Mouse (Mus musculus) liver, postnatal 0 days (tissue): ENCODE data around the gene Lrrfip1. TPM values are rescaled to one million over a fixed set of nuclear protein-coding genes. Genes with fewer than 3 reads are reported as not detected.

Source experiments
- ATAC-seq: fragments of 200-750 bp; cut with Nextera tagmentation; 2 replicates; pipeline ENCODE4 v1.8.0; 2017; ENCODE audit warnings: mild to moderate bottlenecking, moderate library complexity
- DNase-seq: peaks from one replicate; pipeline ENCODE4 v3.0.0-alpha.2; 2016
- H3K27ac ChIP-seq: fragments of 300-500 bp; sonication (generic); 2 replicates; pipeline ENCODE4 v1.5.1; 2014; ENCODE audit warnings: antibody characterized with exemption, moderate library complexity, mild to moderate bottlenecking, low read depth
- H3K27me3 ChIP-seq: fragments of 300-500 bp; sonication (generic); 2 replicates; pipeline ENCODE4 v1.6.1; 2014; ENCODE audit warnings: low read length, control low read depth, mixed read lengths; ENCODE audit not compliant: insufficient read depth
- H3K36me3 ChIP-seq: fragments of 300-500 bp; sonication (generic); replicated peaks from 2 replicates; pipeline ENCODE4 v1.6.1; 2014; ENCODE audit warnings: mild to moderate bottlenecking, control low read depth, low read length, moderate library complexity, mixed read lengths; ENCODE audit not compliant: insufficient read depth
- H3K4me1 ChIP-seq: fragments of 300-500 bp; sonication (generic); 2 replicates; pipeline ENCODE4 v1.6.1; 2014; ENCODE audit warnings: antibody characterized with exemption, mild to moderate bottlenecking, control low read depth; ENCODE audit not compliant: insufficient read depth
- H3K4me2 ChIP-seq: fragments of 300-500 bp; sonication (generic); 2 replicates; pipeline ENCODE4 v1.6.1; 2014; ENCODE audit warnings: low read depth, mild to moderate bottlenecking, low read length, moderate library complexity, mixed read lengths
- H3K4me3 ChIP-seq: fragments of 300-500 bp; sonication (generic); 2 replicates; pipeline ENCODE4 v1.5.1; 2014; ENCODE audit warnings: low read depth, low read length
- H3K9ac ChIP-seq: fragments of 300-500 bp; sonication (generic); replicated peaks from 2 replicates; pipeline ENCODE4 v1.6.1; 2014; ENCODE audit warnings: mild to moderate bottlenecking, moderate library complexity
- H3K9me3 ChIP-seq: fragments of 300-500 bp; sonication (generic); 2 replicates; pipeline ENCODE4 v1.6.1; 2016; ENCODE audit warnings: mild to moderate bottlenecking, control low read depth, low read length, mixed read lengths
- CTCF ChIP-seq: sonication (generic); IDR thresholded peaks from 2 replicates; pipeline ENCODE4 v1.5.1; 2016; ENCODE audit warnings: antibody characterized with exemption, low read depth
- EP300 ChIP-seq: IDR thresholded peaks from 2 replicates; pipeline ENCODE4 v1.6.1; 2016; ENCODE audit warnings: antibody characterized with exemption, low read depth, mild to moderate bottlenecking
- WGBS: fragments of 180-500 bp; shearing (Covaris S2); extraction: QIAGEN DNeasy Blood & Tissue Kit; methylation state at CpG from one replicate; pipeline ENCODE4 v1.1.7; 2014; ENCODE audit not compliant: insufficient replicate concordance; 5-methylcytosine and 5-hydroxymethylcytosine counted together
- polyA plus RNA-seq: library from polyadenylated mRNA; unstranded; fragments of >200 nt; fragmentation: Nextera tagmentation; extraction: Ambion mirVana; gene quantifications from 2 replicates; pipeline ENCODE4 v1.2.1, GENCODE M21; 2015

Gene Lrrfip1
- polyA plus RNA-seq, 1 experiment from 2014 or later = 21.9 TPM

DNA sequence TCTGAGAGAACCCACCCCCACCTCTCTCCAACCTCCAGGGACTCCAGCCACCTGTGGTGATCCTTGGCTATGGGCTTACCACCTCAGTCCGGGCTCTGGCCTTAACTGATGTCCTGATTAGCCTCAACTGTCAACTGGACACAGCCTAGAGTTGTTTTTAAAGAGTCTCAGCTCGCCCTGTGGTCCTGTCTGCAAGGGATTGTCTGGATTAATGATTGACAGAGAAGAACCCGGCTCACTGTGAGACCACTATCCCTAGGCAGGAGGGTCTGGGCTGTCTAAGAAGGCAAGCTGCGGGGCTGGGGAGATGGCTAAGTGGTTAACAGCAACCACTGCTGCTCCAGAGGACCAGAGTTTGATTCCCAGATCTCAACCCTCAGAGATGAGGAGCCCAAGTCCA is 36.0 kb upstream of the Lrrfip1 start:
- DNase-seq (no peak), ATAC-seq (peak; percentile 51; the same call in 1 of the 2 replicates)
- no peaks in the 10 kb centered on the region for H3K9me3 ChIP-seq
- H3K27me3 ChIP-seq = no peaks in the 10 kb centered on the region
- TF ChIP-seq CTCF = no peak
- no peak for TF ChIP-seq EP300
- no peak overlapping the region for H3K27ac ChIP-seq
- no peak overlapping the region for H3K9ac ChIP-seq
- peaks cover 12% of the 10 kb centered on the region for H3K4me1 ChIP-seq
- H3K36me3 ChIP-seq = no peaks in the 10 kb centered on the region
- WGBS = 36% methylated on average over 4 of the region's 4 CpGs
- no peak overlapping the region for H3K4me2 ChIP-seq
- H3K4me3 ChIP-seq = no peak overlapping the region

DNA sequence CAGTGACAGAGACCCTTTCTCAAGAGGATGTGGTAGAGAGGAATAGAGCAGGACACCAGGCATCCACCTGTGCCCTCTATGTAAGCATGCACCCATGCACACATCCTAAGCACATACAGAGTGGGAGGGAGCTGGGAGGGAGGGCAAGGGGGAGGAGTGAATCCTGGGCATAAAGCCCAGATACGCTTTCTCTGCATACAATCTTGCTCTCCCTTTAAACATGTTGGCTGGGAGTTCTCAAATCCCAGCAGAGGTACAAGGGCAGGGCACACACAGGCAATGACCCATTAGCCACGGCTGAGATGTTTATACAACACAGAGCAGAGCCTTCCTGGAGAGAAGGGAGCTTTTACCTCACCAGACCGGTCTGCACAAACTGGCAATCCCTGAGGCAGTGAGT is 35.5 kb upstream of the Lrrfip1 start:
- no peaks in the 10 kb centered on the region for H3K36me3 ChIP-seq
- no peak overlapping the region for H3K4me2 ChIP-seq
- H3K9me3 ChIP-seq = no peaks in the 10 kb centered on the region
- peaks cover 14% of the 10 kb centered on the region for H3K4me1 ChIP-seq
- peak; percentile 61 for DNase-seq
- no peaks in the 10 kb centered on the region for H3K27me3 ChIP-seq
- ATAC-seq = peak; percentile 86
- H3K4me3 ChIP-seq = no peak overlapping the region
- TF ChIP-seq EP300 (no peak), CTCF (no peak)
- 0 out of 2 replicates have a peak overlapping the region, but pooled peaks have one; percentile 11 for H3K27ac ChIP-seq
- no peak overlapping the region for H3K9ac ChIP-seq
- WGBS = 39% methylated on average over 3 of the region's 3 CpGs

DNA sequence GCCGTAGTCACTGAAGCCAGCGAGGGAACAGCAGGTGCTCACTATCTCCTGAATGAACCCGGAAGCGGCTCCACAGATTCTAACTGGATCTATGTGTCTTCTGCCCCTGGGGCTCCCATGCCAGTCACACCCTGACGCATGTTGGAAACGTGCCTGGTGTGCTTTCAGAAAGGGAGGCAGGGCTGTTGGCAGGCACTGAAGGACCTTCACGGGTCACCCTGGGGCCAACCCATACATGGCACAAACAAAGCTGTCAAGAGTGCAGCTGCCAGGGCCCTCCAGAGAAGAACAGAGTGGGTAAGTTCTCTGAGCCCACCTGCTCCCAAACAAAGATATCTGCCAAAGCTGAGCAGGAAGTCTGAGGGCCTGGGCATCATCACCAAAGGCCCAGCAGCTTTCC is 31.0 kb upstream of the Lrrfip1 start:
- 66% methylated on average over 7 of the region's 7 CpGs for WGBS
- ATAC-seq = no peak

DNA sequence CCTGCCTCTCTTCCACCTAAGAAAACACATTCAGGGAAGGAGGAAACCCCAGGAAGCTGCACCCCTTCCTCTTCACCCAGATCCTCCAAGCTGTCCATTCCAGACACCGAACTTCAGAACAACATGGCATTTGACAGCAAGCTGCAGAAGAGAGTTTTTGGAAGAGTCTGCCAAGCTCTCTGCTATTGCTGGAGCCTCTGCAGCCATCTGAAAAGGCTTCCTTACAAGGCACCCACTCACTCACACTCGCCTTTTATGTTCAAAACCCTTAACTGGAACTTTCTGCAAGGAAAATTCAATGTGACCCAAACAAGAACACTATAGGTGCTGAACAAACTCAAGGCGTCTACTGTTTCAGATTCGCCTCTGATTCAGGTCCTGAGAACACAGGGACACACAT is 29.9 kb upstream of the Lrrfip1 start:
- DNase-seq = no peak
- H3K27me3 ChIP-seq = 0 out of 2 replicates have a peak, but pooled peaks cover 2% of the 10 kb centered on the region
- H3K4me1 ChIP-seq = peaks cover 14% of the 10 kb centered on the region
- H3K4me2 ChIP-seq = peak overlapping the region; percentile 53
- 49% methylated on average over 4 of the region's 4 CpGs for WGBS
- H3K36me3 ChIP-seq = no peaks in the 10 kb centered on the region
- H3K4me3 ChIP-seq = peak overlapping the region; percentile 39
- peak overlapping the region; percentile 51; the same call in 1 of the 2 replicates for H3K9ac ChIP-seq
- H3K9me3 ChIP-seq = no peaks in the 10 kb centered on the region
- ATAC-seq = no peak
- no peak overlapping the region; the same call in 1 of the 2 replicates for H3K27ac ChIP-seq
- TF ChIP-seq EP300 (no peak), CTCF (no peak)

More for the DNA sequence above, 31.0 kb upstream of the Lrrfip1 start:
- DNase-seq = peak; percentile 36
- no peak overlapping the region for H3K27ac ChIP-seq
- H3K27me3 ChIP-seq = no peaks in the 10 kb centered on the region
- H3K9ac ChIP-seq = peak overlapping the region; percentile 41; the same call in 1 of the 2 replicates
- TF ChIP-seq CTCF = no peak
- TF ChIP-seq EP300 = no peak
- H3K4me1 ChIP-seq = peaks cover 20% of the 10 kb centered on the region
- H3K4me3 ChIP-seq = no peak overlapping the region
- no peaks in the 10 kb centered on the region for H3K9me3 ChIP-seq
- H3K36me3 ChIP-seq = no peaks in the 10 kb centered on the region
- peak overlapping the region; percentile 53; the same call in 1 of the 2 replicates for H3K4me2 ChIP-seq

DNA sequence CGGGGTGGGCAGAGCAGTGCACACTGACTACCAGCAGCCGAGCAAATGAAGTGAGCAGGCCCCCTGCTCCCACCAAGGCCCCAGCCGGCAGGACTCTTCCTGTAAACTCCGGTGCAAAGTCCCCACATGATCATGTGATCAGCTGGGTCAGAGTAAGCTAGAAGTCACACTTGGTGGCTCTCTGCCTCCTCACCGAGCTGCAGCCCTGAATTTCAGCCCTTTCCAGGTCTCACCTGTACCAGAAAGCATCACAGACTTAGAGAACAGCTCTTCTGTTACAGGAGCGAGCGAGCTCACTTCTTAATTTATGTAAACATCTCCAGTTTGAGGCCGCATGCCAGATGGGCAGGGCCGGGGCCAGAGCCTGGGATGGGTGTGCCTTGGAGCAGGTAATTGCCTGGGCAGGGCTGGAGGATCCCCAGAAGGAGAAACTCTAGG is 29.2 kb upstream of the Lrrfip1 start, which contains the start of gene Rab17:
Gene Rab17 (minus strand): TSS at position 315 of the 438 bp plus-strand sequence.
- ATAC-seq (peak; percentile 78), DNase-seq (peak; percentile 39)
- Histone ChIP-seq H3K4me3 (peak within 1 kb of the TSS; percentile 39), H3K36me3 (no peaks in the 10 kb centered on the region), H3K27ac (peak within 1 kb of the TSS; percentile 63), H3K9me3 (no peaks in the 10 kb centered on the region), H3K9ac (peak within 1 kb of the TSS; percentile 58), H3K4me1 (peaks cover 11% of the 10 kb centered on the region; the same call in 1 of the 2 replicates), H3K27me3 (0 out of 2 replicates have a peak, but pooled peaks cover 2% of the 10 kb centered on the region), H3K4me2 (peak within 1 kb of the TSS; percentile 53)
- 22% methylated on average over 9 of the region's 9 CpGs for WGBS
- TF ChIP-seq CTCF (no peak), EP300 (no peak)

DNA sequence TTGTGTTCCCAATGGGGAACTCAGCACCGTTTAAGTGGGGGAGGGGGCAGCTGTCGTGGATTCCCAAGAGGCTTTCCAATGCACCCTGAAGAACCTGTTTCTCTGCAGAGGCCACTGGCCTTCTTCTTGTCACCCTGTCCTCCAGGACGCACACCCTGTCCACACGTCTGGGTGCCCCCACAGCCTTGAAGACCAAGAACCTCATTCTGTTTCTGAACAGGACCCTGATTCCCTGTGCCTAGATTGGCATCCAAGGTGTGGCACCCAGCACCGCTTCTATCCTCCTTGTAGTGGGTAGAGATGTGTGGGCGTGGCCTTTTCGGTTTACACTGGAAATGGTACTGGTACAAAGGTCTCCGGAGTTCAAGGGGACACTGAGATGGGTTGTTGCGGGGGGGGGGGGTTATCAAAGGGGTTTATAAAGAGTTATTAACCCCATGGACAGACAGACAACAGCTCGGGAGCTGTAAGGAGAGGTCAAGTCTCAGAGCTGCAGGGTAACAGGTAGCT is 28.6 kb upstream of the Lrrfip1 start:
- H3K27ac ChIP-seq = no peak overlapping the region
- 66% methylated on average over 10 of the region's 10 CpGs for WGBS
- DNase-seq = no peak

More for the DNA sequence above, 28.6 kb upstream of the Lrrfip1 start:
- TF ChIP-seq CTCF (no peak), EP300 (no peak)
- H3K9ac ChIP-seq = no peak overlapping the region
- ATAC-seq = no peak
- peak overlapping the region; percentile 53 for H3K4me2 ChIP-seq
- H3K36me3 ChIP-seq = no peaks in the 10 kb centered on the region
- peaks cover 11% of the 10 kb centered on the region; the same call in 1 of the 2 replicates for H3K4me1 ChIP-seq
- no peaks in the 10 kb centered on the region for H3K9me3 ChIP-seq
- 0 out of 2 replicates have a peak, but pooled peaks cover 2% of the 10 kb centered on the region for H3K27me3 ChIP-seq
- no peak overlapping the region for H3K4me3 ChIP-seq
